Mouse (Mus musculus) testis, adult 2 months (tissue): ENCODE results near the gene Tpk1. TPM values are rescaled to one million over a fixed set of nuclear protein-coding genes. Genes with fewer than 3 reads are reported as not detected.

Source experiments
- H3K27ac ChIP-seq: fragments of 200-500 bp; 2 replicates; pipeline ENCODE4 v1.5.1; 2012; ENCODE audit warnings: low read depth, low read length; ENCODE audit not compliant: control insufficient read depth, insufficient read depth
- H3K27me3 ChIP-seq: fragments of 200-500 bp; 2 replicates; pipeline ENCODE4 v1.6.1; 2012; ENCODE audit warnings: mild to moderate bottlenecking, low read length, moderate library complexity; ENCODE audit not compliant: control insufficient read depth, insufficient read depth
- H3K36me3 ChIP-seq: fragments of 200-500 bp; 2 replicates; pipeline ENCODE4 v1.6.1; 2012; ENCODE audit warnings: mild to moderate bottlenecking, low read length; ENCODE audit not compliant: control insufficient read depth, insufficient read depth
- H3K4me1 ChIP-seq: fragments of 200-500 bp; 2 replicates; pipeline ENCODE4 v1.6.1; 2012; ENCODE audit warnings: low read length; ENCODE audit not compliant: control insufficient read depth, insufficient read depth
- H3K4me3 ChIP-seq: fragments of 200-500 bp; 2 replicates; pipeline ENCODE4 v1.5.1; 2012; ENCODE audit warnings: low read depth, mild to moderate bottlenecking, low read length, moderate library complexity, mixed read lengths; ENCODE audit not compliant: control insufficient read depth
- CTCF ChIP-seq: fragments of 200-500 bp; IDR thresholded peaks from 2 replicates; pipeline ENCODE4 v1.5.1; 2012; ENCODE audit warnings: low read depth, mild to moderate bottlenecking, inconsistent platforms, low read length, moderate library complexity; ENCODE audit not compliant: control insufficient read depth, insufficient read depth, insufficient replicate concordance
- POLR2A ChIP-seq: fragments of 200-500 bp; IDR thresholded peaks from 2 replicates; pipeline ENCODE4 v1.6.1; 2012; ENCODE audit warnings: low read depth, mild to moderate bottlenecking, inconsistent platforms, low read length, moderate library complexity; ENCODE audit not compliant: control insufficient read depth
- polyA plus RNA-seq: library from polyadenylated mRNA; depleted of rRNA; stranded (reverse); fragments of >200 nt; gene quantifications from 2 replicates; pipeline ENCODE4 v1.2.3, GENCODE M21; 2012

Gene Tpk1
- polyA plus RNA-seq, 1 experiment: 1.7 TPM

DNA sequence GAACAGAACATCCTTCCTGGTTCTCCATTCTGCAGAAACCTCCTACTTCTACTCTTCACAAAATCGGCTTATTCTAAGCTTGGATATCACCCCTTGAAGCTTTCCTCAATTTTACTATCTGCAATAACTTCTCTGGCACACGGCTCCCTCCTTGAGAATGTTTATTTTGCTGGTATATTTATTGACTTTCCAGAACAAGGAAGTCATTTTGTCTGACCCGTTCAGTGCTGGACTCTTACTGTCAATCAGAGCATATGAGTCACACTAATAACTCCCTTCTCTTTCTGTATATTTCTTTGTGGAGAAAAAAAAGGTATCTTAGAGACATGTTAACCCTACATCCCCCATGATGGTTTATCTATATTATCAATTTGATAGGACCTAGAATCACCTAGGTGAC is 10.1 kb upstream of the Tpk1 start:
- H3K36me3 ChIP-seq: no peaks in the 10 kb centered on the region
- H3K4me3 ChIP-seq: no peak overlapping the region
- H3K27me3 ChIP-seq: no peaks in the 10 kb centered on the region
- no peak overlapping the region for H3K27ac ChIP-seq
- H3K4me1 ChIP-seq: no peaks in the 10 kb centered on the region
- no peak for TF ChIP-seq POLR2A
- no peak for TF ChIP-seq CTCF

DNA sequence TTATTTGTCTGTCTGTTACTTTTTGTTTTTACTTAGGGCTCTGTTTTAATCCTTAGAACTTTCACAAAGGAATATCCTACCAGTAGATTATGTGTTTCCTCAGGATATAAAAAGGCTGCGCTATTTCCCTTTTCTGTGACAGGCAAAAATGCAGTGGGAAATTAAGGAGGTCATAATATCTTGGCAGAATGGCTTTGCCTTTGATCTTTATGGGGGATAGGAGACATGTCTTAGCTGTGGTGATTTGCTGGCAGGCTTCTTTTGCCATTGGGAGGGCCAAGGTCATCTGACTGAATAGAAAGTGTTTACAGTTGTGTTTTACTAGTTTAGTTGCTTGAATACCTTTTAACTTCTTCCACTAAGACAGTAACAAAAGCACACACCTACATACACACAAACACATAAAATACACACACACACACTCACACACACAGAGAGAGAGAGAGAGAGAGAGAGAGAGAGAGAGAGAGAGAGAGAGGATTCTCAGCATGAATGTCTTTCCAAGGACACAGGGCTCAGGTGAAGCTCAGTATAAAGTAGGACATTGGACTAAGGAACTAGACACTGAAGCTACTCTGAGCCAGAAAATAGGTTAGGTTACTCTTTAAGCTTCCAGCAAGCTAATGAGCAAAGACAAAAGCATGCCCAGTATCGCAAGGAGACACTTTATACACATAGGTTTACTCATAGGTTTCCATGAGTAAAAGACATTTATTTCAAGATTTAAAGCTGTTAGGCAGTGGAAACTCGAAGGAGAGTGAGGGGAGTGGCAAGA is 9.1 kb upstream of the Tpk1 start:
- TF ChIP-seq CTCF: no peak
- H3K27me3 ChIP-seq: no peaks in the 10 kb centered on the region
- no peak overlapping the region for H3K4me3 ChIP-seq
- no peaks in the 10 kb centered on the region for H3K4me1 ChIP-seq
- no peaks in the 10 kb centered on the region for H3K36me3 ChIP-seq
- H3K27ac ChIP-seq: no peak overlapping the region

DNA sequence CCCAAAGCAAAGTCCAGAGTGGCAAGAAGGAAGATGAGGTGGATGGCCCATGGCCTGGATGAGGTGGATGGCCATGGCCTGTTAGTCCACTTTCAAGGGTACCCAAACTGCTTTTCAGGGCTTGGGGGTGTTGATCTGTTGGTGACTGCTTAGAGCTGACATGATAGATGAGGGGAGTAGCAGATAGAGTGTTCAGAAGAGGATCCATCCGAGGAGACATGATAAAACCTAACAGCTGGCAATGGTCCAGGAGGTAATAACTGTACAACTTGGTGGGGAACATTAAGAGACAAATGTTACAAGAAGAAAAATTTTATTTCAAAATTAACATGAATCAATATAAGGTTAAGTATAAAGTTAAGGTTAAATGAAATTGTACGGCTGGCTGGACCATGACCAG is 4.9 kb upstream of the Tpk1 start:
- H3K36me3 ChIP-seq: no peaks in the 10 kb centered on the region
- H3K27ac ChIP-seq: no peak overlapping the region
- H3K27me3 ChIP-seq: no peaks in the 10 kb centered on the region
- H3K4me1 ChIP-seq: no peaks in the 10 kb centered on the region
- TF ChIP-seq POLR2A (no peak), CTCF (no peak)
- no peak overlapping the region for H3K4me3 ChIP-seq

DNA sequence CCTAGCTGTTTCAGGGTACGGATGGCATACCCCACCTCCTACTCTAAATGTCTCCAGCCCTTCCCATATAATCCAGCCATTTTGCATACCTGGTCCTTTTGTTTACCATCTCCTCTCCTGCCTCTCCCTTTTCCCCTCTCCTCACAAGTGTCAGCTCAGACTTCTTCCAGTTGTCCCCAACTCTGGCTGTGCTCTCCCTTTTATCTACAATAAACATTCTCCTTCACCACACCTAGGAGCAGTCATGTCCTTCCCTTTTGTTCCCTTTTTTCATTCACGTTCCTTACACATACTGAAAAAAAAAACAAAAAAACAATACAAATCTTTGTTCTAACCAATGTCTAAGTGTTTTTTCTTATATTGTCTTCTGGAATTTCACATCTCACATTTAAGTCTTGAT is 1.6 kb upstream of the Tpk1 start:
- H3K4me1 ChIP-seq: peaks cover 5% of the 10 kb centered on the region; the same call in 1 of the 2 replicates
- no peaks in the 10 kb centered on the region for H3K27me3 ChIP-seq
- TF ChIP-seq POLR2A (no peak), CTCF (no peak)
- no peak overlapping the region for H3K4me3 ChIP-seq
- H3K36me3 ChIP-seq: no peaks in the 10 kb centered on the region
- H3K27ac ChIP-seq: no peak overlapping the region

DNA sequence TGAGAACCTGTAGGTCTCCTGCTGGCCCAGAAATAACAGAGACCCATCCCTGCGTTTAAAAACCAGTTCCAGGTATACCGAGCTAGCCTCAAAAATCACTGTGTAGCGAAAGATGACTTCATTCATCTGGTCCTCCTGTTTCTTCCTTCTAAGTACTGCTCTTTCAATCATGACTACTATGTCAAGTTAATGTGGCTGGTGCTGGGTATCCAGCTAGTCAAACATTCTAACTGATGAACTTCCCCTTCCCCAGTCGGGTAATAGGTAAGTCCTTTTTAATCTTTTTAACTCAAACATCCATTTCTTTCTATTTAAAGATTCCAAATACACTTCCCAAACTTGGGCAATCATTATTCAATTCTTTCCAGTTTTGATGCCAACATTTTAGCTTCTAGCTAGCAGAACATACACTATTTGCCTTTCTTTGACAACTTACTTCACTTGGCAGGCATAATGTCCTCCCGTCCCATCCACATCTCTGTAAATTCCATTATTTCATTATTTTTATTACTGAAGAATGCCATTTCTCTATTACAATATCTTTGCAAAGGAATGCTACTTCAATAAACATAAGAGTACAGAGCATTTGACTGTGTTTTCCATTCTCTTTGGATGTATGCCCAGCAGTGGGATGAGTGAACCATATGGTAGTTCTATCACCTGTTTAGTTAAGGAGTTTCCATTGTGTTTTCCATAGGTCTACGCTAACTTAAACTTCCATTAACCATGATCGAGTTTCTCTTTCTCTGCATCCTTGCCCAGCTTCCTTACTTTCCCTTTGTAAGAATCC is 728 bp upstream of the Tpk1 start:
- Histone ChIP-seq H3K27me3 (no peaks in the 10 kb centered on the region), H3K4me1 (peaks cover 5% of the 10 kb centered on the region; the same call in 1 of the 2 replicates), H3K36me3 (no peaks in the 10 kb centered on the region), H3K4me3 (no peak overlapping the region), H3K27ac (no peak overlapping the region)
- TF ChIP-seq CTCF (no peak), POLR2A (no peak)

DNA sequence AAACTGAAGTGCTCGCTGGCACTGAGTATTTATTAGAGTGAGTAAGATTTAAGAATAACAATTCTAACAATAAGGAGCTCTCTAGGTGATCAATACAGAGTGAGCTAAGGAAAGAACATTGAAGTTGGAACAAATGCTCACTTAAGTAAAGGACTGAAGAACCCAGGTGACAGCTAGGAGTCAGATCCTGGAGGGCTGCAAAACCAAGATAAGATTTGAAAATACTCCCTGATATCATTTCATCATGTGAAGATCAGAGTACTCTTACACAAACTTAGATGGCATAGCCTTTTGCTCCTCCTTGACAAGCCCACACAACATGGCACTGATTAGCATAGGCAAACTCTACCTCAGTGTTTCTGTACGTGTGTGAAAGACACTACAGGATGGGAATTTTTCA is 4.3 kb downstream of the Tpk1 start:
- H3K4me3 ChIP-seq: no peak overlapping the region
- no peaks in the 10 kb centered on the region for H3K36me3 ChIP-seq
- H3K4me1 ChIP-seq: peaks cover 5% of the 10 kb centered on the region; the same call in 1 of the 2 replicates
- no peak for TF ChIP-seq CTCF
- TF ChIP-seq POLR2A: no peak
- no peak overlapping the region for H3K27ac ChIP-seq
- H3K27me3 ChIP-seq: no peaks in the 10 kb centered on the region

DNA sequence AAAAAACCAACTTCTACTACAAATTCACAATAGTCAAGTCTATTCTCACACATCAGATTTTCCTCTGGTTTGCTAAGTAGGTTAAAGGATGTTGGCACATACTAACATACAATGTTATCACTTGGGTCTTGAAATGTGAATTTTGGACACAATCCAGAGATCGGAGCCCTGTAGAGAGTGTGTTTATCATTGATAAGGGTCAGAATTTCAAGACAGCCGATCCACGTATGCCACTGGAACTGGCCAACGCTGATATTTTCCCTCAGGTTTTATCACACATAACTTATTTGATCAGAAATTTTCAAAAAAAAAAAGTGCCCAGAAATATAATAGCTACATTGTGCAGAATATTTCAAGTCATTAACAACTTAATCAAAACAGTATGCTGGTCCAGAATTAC is 7.8 kb downstream of the Tpk1 start:
- no peak overlapping the region for H3K4me3 ChIP-seq
- no peaks in the 10 kb centered on the region for H3K27me3 ChIP-seq
- TF ChIP-seq POLR2A (no peak), CTCF (no peak)
- no peaks in the 10 kb centered on the region for H3K4me1 ChIP-seq
- H3K27ac ChIP-seq: no peak overlapping the region
- no peaks in the 10 kb centered on the region for H3K36me3 ChIP-seq
